Mouse (Mus musculus): ENCODE measurements around the gene Kmt2a. TPM values are rescaled to one million over a fixed set of nuclear protein-coding genes. Genes with fewer than 3 reads are reported as not detected.
A peak's percentile ranks its signal among the peaks of the same experiment; 100 is the strongest.

Kmt2a gene
- polyA plus RNA-seq, 1 experiment from 2014 or later: 2.9 TPM

DNA sequence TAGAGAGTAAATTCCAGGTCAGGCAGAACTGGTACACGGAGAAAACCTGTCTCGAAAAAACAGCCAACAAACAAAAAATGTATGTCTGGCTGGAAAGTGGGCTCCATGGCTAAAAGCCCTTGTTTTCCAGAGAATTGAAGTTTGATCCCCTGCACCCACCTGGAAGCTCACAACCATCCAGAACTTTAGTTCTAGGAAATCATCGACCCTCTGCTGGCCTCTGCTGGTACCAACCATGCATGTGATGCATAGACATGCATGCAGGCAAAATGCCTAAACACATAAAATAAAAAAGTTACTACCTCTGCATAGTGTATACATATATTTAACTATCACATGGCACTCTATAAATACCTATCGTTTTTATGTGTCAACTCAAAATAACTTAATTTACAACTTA is 19.3 kb upstream of the Kmt2a start:
- no peak for ATAC-seq (ENCODE audit: insufficient read depth)
- no peaks in the 10 kb centered on the region for H3K27me3 ChIP-seq
- 44% methylated on average over 4 of the region's 4 CpGs for WGBS (ENCODE audit: insufficient replicate concordance)
- H3K9me3 ChIP-seq (replicated peaks): no peaks in the 10 kb centered on the region
- no peak overlapping the region for H3K4me3 ChIP-seq (replicated peaks)
- no peak overlapping the region for H3K4me2 ChIP-seq
- H3K4me1 ChIP-seq (replicated peaks): peaks cover 3% of the 10 kb centered on the region; the same call in 1 of the 2 replicates
- no peaks in the 10 kb centered on the region for H3K36me3 ChIP-seq (replicated peaks)
- H3K9ac ChIP-seq: no peak overlapping the region
- H3K27ac ChIP-seq (replicated peaks): no peak overlapping the region

DNA sequence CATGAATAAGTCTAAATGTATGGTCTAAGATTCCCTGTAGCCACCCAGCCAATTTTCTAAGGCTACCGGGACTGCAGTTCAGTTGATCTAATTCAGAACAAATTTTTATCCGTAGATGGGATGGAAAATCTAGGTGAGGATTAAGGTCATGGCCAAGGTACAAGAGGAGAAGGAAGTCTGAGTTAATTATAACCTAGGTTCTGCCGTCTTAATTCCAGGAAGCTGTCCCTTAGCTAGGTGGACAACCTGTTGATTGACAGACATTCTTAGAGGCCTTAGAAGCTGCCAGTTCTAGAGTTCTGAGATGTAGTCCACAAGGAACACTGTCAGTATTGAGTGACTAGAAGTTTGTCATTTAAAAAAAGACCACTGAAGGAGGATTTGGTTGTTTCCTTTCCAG is 18.6 kb upstream of the Kmt2a start:
- Histone ChIP-seq H3K9ac (no peak overlapping the region), H3K27me3 (no peaks in the 10 kb centered on the region), H3K9me3 (replicated peaks) (no peaks in the 10 kb centered on the region), H3K27ac (replicated peaks) (no peak overlapping the region), H3K36me3 (replicated peaks) (no peaks in the 10 kb centered on the region), H3K4me1 (replicated peaks) (no peaks in the 10 kb centered on the region), H3K4me3 (replicated peaks) (no peak overlapping the region), H3K4me2 (no peak overlapping the region)
- WGBS (ENCODE audit: insufficient replicate concordance): 58% methylated on average over 3 of the region's 3 CpGs
- ATAC-seq (ENCODE audit: insufficient read depth): no peak

DNA sequence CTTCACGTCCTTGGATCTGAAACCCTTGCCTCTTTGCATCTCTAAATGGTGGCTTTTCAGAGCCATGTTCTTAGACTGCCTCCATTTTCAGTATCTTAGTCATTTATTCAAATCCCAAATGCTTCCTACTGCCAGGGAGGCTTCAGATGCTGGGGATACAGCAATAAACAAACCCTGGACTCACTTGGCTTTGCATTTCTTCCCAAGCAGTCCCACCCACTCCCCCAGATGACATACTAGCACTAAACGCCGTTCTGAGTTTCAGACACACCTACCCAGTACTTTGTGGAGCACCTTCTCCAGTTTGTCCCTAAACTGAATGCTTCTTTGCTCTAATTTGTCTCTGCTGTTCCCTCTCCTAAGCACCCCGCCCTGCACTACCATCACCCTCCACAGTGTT is 15.9 kb upstream of the Kmt2a start:
- H3K27ac ChIP-seq (replicated peaks): no peak overlapping the region
- no peaks in the 10 kb centered on the region for H3K4me1 ChIP-seq (replicated peaks)
- ATAC-seq (ENCODE audit: insufficient read depth): no peak
- no peaks in the 10 kb centered on the region for H3K9me3 ChIP-seq (replicated peaks)
- H3K36me3 ChIP-seq (replicated peaks): no peaks in the 10 kb centered on the region
- no peak overlapping the region for H3K9ac ChIP-seq
- no peak overlapping the region for H3K4me2 ChIP-seq
- H3K27me3 ChIP-seq: no peaks in the 10 kb centered on the region
- WGBS (ENCODE audit: insufficient replicate concordance): 53% methylated on average over 4 of the region's 4 CpGs
- no peak overlapping the region for H3K4me3 ChIP-seq (replicated peaks)

DNA sequence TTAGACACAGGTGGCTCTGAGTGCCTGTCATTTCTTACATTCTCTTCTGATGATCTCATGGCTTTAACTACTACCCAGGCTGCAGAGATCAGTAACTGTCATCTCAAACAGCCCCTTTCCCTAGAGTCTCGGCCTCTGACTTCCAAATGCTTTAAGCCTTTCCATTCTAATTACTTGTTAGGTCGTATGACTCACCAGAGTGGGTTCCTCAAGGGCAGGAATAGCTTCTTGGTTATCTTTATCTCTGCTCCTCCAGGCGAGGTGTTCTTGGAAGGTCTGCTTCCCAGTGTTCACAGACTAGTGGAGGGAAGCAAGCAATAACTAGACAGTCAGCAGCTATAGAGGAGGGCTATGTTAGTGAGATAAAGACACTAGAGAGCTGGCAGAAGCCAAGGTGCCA is 11.6 kb upstream of the Kmt2a start:
- Histone ChIP-seq H3K27me3 (peaks cover 3% of the 10 kb centered on the region; the same call in 1 of the 2 replicates), H3K27ac (replicated peaks) (no peak overlapping the region), H3K4me3 (replicated peaks) (no peak overlapping the region), H3K9me3 (replicated peaks) (no peaks in the 10 kb centered on the region), H3K36me3 (replicated peaks) (no peaks in the 10 kb centered on the region), H3K4me1 (replicated peaks) (peaks cover 4% of the 10 kb centered on the region; the same call in 1 of the 2 replicates), H3K4me2 (no peak overlapping the region), H3K9ac (no peak overlapping the region)
- WGBS (ENCODE audit: insufficient replicate concordance): 26% methylated on average over 3 of the region's 3 CpGs
- no peak for ATAC-seq (ENCODE audit: insufficient read depth)

DNA sequence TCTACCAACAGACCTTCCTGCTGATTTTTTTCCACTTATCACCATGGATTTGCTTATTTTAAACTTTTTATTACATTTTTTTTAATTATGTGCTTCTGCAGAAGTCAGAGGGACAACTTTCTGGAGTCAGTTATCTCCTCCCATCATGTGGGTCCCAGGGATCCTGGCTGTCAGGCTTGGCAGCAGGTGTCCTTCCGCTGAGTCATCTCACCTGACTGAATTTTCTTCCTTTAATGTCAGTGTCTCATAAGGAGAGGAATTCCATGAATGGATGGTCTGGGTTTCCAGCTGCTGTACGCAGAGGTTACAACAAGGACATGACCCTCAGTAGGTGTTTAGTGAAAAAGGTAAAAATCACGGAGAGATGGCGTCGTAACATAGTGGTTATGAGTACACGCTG is 10.1 kb upstream of the Kmt2a start:
- H3K4me3 ChIP-seq (replicated peaks): no peak overlapping the region
- H3K9ac ChIP-seq: no peak overlapping the region
- H3K27ac ChIP-seq (replicated peaks): no peak overlapping the region
- no peak overlapping the region for H3K4me2 ChIP-seq
- peaks cover 4% of the 10 kb centered on the region; the same call in 1 of the 2 replicates for H3K4me1 ChIP-seq (replicated peaks)
- H3K27me3 ChIP-seq: peaks cover 3% of the 10 kb centered on the region; the same call in 1 of the 2 replicates
- no peak for ATAC-seq (ENCODE audit: insufficient read depth)
- no peaks in the 10 kb centered on the region for H3K36me3 ChIP-seq (replicated peaks)
- no peaks in the 10 kb centered on the region for H3K9me3 ChIP-seq (replicated peaks)
- 77% methylated on average over 6 of the region's 6 CpGs for WGBS (ENCODE audit: insufficient replicate concordance)

DNA sequence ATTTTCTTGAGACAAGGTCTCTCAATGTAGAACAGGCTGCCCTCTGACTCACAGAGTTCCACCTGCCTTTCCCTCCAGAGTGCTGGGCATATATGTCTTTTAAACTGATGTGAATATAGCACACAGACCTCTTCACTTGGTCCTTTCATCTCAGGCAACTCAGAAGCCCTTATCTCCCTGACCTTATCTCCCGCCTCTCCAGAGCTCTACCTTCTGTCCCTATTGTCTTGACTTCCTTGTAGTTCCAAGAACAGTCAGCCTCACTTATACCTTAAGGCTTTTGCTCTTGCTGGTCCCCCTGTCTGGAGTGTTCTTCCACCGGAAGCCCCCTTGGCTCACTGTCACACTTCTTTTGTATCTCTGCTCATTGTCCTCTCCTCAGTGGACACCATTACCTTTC is 9.0 kb upstream of the Kmt2a start:
- 30% methylated on average over 2 of the region's 2 CpGs for WGBS (ENCODE audit: insufficient replicate concordance)

DNA sequence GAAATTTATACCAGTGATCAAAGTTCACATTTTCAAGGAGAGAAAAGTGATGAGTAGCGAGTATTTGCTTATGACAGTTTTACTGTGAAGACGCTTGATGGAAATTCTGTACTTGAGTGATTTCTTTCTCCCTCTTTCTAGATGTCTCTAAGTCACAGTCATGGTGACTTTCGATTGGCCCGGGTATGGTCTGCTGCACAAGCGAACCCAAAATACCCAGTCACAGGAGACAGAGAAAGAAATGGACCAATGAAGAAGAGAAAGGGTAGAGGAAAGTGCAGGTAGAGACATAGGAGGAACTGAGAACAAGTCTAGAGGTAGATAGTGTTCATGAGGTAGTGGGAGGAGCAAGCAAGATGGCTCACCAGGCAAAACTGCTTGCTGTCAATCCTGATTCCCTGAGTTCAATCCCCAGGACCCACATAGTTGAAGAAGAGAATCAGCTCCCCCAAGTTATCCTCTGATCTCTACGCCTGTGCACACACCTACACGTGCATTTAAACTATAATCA is 7.1 kb upstream of the Kmt2a start:
- Histone ChIP-seq H3K9me3 (replicated peaks) (no peaks in the 10 kb centered on the region), H3K27me3 (peaks cover 24% of the 10 kb centered on the region), H3K4me2 (no peak overlapping the region), H3K4me3 (replicated peaks) (no peak overlapping the region), H3K36me3 (replicated peaks) (no peaks in the 10 kb centered on the region), H3K4me1 (replicated peaks) (peaks cover 6% of the 10 kb centered on the region), H3K27ac (replicated peaks) (no peak overlapping the region), H3K9ac (no peak overlapping the region)
- 62% methylated on average over 7 of the region's 7 CpGs for WGBS (ENCODE audit: insufficient replicate concordance)
- no peak for ATAC-seq (ENCODE audit: insufficient read depth)

More for the DNA sequence above, 9.0 kb upstream of the Kmt2a start:
- H3K9ac ChIP-seq: no peak overlapping the region
- H3K4me1 ChIP-seq (replicated peaks): peaks cover 4% of the 10 kb centered on the region; the same call in 1 of the 2 replicates
- peaks cover 7% of the 10 kb centered on the region for H3K27me3 ChIP-seq
- no peaks in the 10 kb centered on the region for H3K36me3 ChIP-seq (replicated peaks)
- H3K4me2 ChIP-seq: no peak overlapping the region
- no peaks in the 10 kb centered on the region for H3K9me3 ChIP-seq (replicated peaks)
- H3K27ac ChIP-seq (replicated peaks): no peak overlapping the region
- no peak overlapping the region for H3K4me3 ChIP-seq (replicated peaks)
- no peak for ATAC-seq (ENCODE audit: insufficient read depth)

DNA sequence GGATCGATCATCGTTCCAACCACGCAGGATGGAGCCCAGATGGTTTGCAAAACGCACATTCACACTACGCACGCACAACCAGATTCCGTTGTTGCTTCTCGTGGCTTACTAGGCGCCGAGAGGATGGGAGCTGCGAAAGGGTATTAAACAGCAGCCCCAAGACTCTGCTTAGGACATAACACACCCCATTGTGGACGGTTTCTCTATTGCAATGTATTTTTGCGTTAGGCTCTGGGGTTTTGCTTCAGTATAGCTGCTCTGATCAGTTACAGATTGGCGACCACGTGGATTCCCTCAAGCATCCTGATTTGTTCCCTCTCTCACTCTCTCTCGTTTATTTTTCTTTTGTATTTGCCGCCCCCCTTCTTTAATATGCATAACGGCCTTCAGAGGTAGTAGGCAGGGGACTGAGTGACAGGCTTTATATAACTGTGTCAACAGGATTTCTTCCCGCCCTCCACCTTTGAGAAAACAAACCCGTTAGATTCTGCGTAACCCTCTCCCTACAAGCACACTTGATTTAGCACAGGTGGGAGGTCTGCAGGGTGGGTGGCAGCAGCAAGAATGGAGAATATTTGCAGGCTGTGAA is 2.0 kb upstream of the Kmt2a start:
- no peaks in the 10 kb centered on the region for H3K9me3 ChIP-seq (replicated peaks)
- H3K27me3 ChIP-seq: peaks cover 31% of the 10 kb centered on the region
- H3K4me1 ChIP-seq (replicated peaks): peaks cover 43% of the 10 kb centered on the region
- no peak overlapping the region for H3K27ac ChIP-seq (replicated peaks)
- peak overlapping the region; percentile 99 for H3K4me2 ChIP-seq
- peak overlapping the region; percentile 94 for H3K4me3 ChIP-seq (replicated peaks)
- no peaks in the 10 kb centered on the region for H3K36me3 ChIP-seq (replicated peaks)
- H3K9ac ChIP-seq: no peak overlapping the region
- WGBS (ENCODE audit: insufficient replicate concordance): 2% methylated on average over 21 of the region's 21 CpGs
- ATAC-seq (ENCODE audit: insufficient read depth): no peak

DNA sequence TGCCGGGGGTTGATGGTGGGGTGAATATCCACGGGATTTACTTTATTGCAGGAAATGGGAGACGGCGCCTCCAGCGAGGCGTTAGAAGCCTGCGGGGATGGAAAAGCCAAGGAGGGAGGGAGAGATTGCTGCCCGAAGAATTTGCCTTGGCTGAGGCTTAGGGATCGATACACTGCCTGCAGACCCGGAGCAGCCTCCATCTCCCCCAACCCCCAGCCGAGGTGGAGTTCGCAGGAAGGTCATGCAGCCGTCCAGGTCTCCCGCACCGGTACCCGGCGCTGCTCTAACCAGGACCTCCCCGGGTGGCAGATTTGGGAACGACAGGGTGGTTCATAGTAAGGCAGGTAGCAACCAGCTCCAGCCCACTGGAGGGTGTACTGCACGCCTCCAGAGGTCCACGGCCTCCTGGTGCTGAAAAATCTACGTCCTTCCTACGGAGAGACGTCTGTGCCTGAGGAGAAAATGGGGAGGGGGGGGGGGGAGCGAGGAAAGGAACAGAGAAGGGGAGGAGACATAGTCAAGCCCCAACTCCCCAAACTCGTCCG is 1.4 kb upstream of the Kmt2a start:
- no peaks in the 10 kb centered on the region for H3K9me3 ChIP-seq (replicated peaks)
- H3K4me1 ChIP-seq (replicated peaks): peaks cover 43% of the 10 kb centered on the region
- H3K27ac ChIP-seq (replicated peaks): 0 out of 2 replicates have a peak overlapping the region, but pooled peaks have one; percentile 91
- WGBS (ENCODE audit: insufficient replicate concordance): 0% methylated on average over 26 of the region's 27 CpGs
- H3K4me3 ChIP-seq (replicated peaks): peak overlapping the region; percentile 94
- H3K36me3 ChIP-seq (replicated peaks): no peaks in the 10 kb centered on the region
- ATAC-seq (ENCODE audit: insufficient read depth): 0 out of 2 replicates have a peak, but pooled peaks have one; percentile 10
- peak overlapping the region; percentile 99 for H3K4me2 ChIP-seq
- H3K27me3 ChIP-seq: peaks cover 31% of the 10 kb centered on the region
- peak overlapping the region; percentile 80 for H3K9ac ChIP-seq

DNA sequence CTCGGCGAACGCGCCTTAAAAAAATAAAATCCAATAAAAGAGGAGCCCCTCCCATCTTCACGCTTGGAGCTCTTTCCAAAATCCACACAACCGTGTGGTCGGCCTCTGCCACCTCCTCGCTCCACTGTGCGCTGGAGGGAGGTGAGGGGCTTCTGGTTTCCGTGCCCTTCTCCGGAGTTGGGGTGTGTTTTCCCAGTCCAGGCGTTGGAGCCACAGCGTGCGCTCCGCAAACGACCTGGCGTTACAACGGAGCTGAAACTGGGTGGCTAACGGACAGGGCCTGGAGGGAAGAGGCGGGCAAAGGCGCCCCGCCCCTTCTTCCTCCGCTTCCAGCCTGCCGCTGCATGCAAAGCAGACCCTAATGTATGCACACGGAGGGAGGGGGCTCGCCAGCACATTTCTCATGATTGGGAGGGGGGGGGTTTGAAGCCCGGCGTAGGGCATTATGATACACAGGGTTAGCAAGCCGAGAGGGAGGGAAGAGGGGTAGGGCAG is 892 bp upstream of the Kmt2a start:
- Histone ChIP-seq H3K4me3 (replicated peaks) (peak overlapping the region; percentile 94), H3K36me3 (replicated peaks) (no peaks in the 10 kb centered on the region), H3K4me1 (replicated peaks) (peaks cover 43% of the 10 kb centered on the region), H3K9ac (peak overlapping the region; percentile 80), H3K9me3 (replicated peaks) (no peaks in the 10 kb centered on the region), H3K27ac (replicated peaks) (peak overlapping the region; percentile 91), H3K27me3 (peaks cover 31% of the 10 kb centered on the region), H3K4me2 (peak overlapping the region; percentile 99)
- peak; percentile 37 for ATAC-seq (ENCODE audit: insufficient read depth)
- 0% methylated on average over 29 of the region's 29 CpGs for WGBS (ENCODE audit: insufficient replicate concordance)

DNA sequence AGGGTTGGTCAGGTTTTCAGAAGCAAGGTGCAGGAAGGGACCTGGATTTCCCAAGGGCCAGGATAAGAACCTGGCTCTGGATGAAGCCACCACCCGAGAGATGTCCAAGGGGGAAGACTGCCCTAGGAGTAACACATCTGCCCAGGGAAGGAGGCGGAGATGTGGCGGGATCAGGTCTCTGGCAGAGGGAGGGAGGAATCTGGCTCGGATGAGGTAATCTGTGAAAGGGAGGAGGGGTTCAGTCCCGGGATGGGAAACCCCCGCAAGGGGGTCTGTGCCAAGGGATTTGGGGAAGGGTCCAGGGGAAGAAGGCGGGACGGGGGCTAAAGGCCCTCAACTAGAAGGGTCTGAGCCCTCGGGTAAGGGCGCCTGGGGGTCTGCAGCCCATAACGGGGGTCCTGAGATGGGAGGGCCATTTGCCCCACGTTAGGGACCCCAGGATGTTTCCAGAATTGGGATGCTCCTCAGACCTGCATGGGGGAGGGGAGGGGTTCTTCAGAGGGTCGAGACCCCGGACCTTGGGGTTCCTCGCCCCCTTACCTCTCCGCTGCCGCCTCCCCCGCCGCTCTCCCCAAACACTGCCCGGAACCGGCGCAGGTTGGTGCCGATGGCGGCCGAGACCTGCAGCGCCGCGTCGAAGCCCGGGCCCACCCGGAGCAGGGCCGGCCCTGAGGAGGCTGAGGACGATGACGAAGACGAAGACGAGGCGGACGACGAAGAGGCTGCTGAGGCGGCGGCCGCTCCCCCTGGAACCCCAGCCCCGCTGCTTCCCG is 601 bp downstream of the Kmt2a start:
- peak; percentile 34 for ATAC-seq (ENCODE audit: insufficient read depth)
- peak overlapping the region; percentile 91 for H3K27ac ChIP-seq (replicated peaks)
- no peaks in the 10 kb centered on the region for H3K36me3 ChIP-seq (replicated peaks)
- H3K4me2 ChIP-seq: peak overlapping the region; percentile 99
- H3K27me3 ChIP-seq: peaks cover 30% of the 10 kb centered on the region
- 0% methylated on average over 44 of the region's 44 CpGs for WGBS (ENCODE audit: insufficient replicate concordance)
- peaks cover 46% of the 10 kb centered on the region for H3K4me1 ChIP-seq (replicated peaks)
- peak overlapping the region; percentile 94 for H3K4me3 ChIP-seq (replicated peaks)
- H3K9ac ChIP-seq: peak overlapping the region; percentile 95
- no peaks in the 10 kb centered on the region for H3K9me3 ChIP-seq (replicated peaks)

Measured in liver, embryonic 15.5 days (tissue).